Mouse (Mus musculus) urinary bladder, postnatal 36 days (tissue): Measurements from ENCODE around the gene Fkrp.

Source experiments
- DNase-seq, 2 experiments: peaks; one replicate each; pipeline ENCODE4 v3.0.0; 2022; ENCODE audit warnings: low spot score in 2 of 2, mixed read lengths in 1 of 2

Gene Fkrp

GRCm38 (mm10) chr7:16837916-16838803 lies 21.6 kb upstream of the Fkrp start:
- DNase-seq = no peak

GRCm38 (mm10) chr7:16830449-16830848 lies 13.9 kb upstream of the Fkrp start:
- no peak for DNase-seq

GRCm38 (mm10) chr7:16827274-16827673 lies 10.7 kb upstream of the Fkrp start:
- no peak for DNase-seq

- no peak for DNase-seq
These were observed 10.0 kb upstream of the Fkrp start for GRCm38 (mm10) chr7:16826571-16826970.

- DNase-seq = no peak
These were observed 9.3 kb upstream of the Fkrp start for GRCm38 (mm10) chr7:16825785-16826184.

- DNase-seq = no peak
These were observed 7.2 kb upstream of the Fkrp start for GRCm38 (mm10) chr7:16823734-16824133.

GRCm38 (mm10) chr7:16821669-16822101 lies 5.2 kb upstream of the Fkrp start:
- DNase-seq = no peak

- no peak for DNase-seq
These were observed 4.6 kb upstream of the Fkrp start for GRCm38 (mm10) chr7:16821091-16821490.

- no peak for DNase-seq
These were observed 3.8 kb upstream of the Fkrp start for GRCm38 (mm10) chr7:16820271-16820763.

GRCm38 (mm10) chr7:16819794-16820193 lies 3.3 kb upstream of the Fkrp start:
- no peak for DNase-seq

- no peak for DNase-seq
These were observed 1.2 kb upstream of the Fkrp start for GRCm38 (mm10) chr7:16817693-16818092.

- DNase-seq = peak; percentile 60 to 66
These were observed 456 bp downstream of the Fkrp start for GRCm38 (mm10) chr7:16816078-16816474.

GRCm38 (mm10) chr7:16815351-16815941 lies 1.1 kb downstream of the Fkrp start, which contains the start of gene Strn4:
Gene Strn4 (plus strand): TSS chr7:16815889.
- DNase-seq = no peak

- DNase-seq = no peak
These were observed 4.0 kb downstream of the Fkrp start for GRCm38 (mm10) chr7:16812505-16812904.

- DNase-seq = no peak
These were observed 4.9 kb downstream of the Fkrp start for GRCm38 (mm10) chr7:16811649-16812070.

GRCm38 (mm10) chr7:16810920-16811648 lies 5.4 kb downstream of the Fkrp start:
- DNase-seq = no peak

- DNase-seq = no peak
These were observed 6.1 kb downstream of the Fkrp start for GRCm38 (mm10) chr7:16810399-16810919.

- peak; percentile 62 to 70 for DNase-seq
These were observed 6.8 kb downstream of the Fkrp start for GRCm38 (mm10) chr7:16809739-16810138.

- DNase-seq = no peak
These were observed 7.9 kb downstream of the Fkrp start for GRCm38 (mm10) chr7:16808647-16809046.

- no peak for DNase-seq
These were observed 8.6 kb downstream of the Fkrp start for GRCm38 (mm10) chr7:16807936-16808335.

- no peak for DNase-seq
These were observed 12.0 kb downstream of the Fkrp start for GRCm38 (mm10) chr7:16804409-16805028.
